Mouse (Mus musculus): Measurements from ENCODE around the gene Def8. TPM values are rescaled to one million over a fixed set of nuclear protein-coding genes. Genes with fewer than 3 reads are reported as not detected.
"Not testable (repeated sequence)": the region's sequence is repeated elsewhere in the genome, so short reads cannot be mapped to it uniquely, and the experiment has no call there.

Def8 gene
- polyA plus RNA-seq, 1 experiment, result 87.1 TPM

GRCm38 (mm10) chr8:123428343-123428893 lies 5.1 kb downstream of the Def8 start:
- Histone ChIP-seq H3K27me3 (replicated peaks; ENCODE audit: control insufficient read depth, insufficient read depth, low read length) (no peaks in the 10 kb centered on the region; the same call in 1 of the 2 replicates), H3K4me3 (ENCODE audit: insufficient read depth, low read depth, low read length) (no peak overlapping the region), H3K27ac (ENCODE audit: insufficient read depth, low read depth, low read length) (no peak overlapping the region), H3K4me1 (ENCODE audit: control insufficient read depth, insufficient read depth, low read length) (no peaks in the 10 kb centered on the region), H3K36me3 (ENCODE audit: control insufficient read depth, insufficient read depth, low read length) (no peaks in the 10 kb centered on the region)
- DNase-seq, result no peak
- TF ChIP-seq POLR2A (IDR thresholded peaks at IDR 0.05; ENCODE audit: low read depth, low read length), result no peak
- no peak for TF ChIP-seq CTCF (conservative IDR thresholded peaks at IDR 0.05; ENCODE audit: insufficient read depth, insufficient read length, low read depth, low read length)
- 97% methylated on average over 29 of the region's 29 CpGs for WGBS

GRCm38 (mm10) chr8:123428939-123429721 lies 5.8 kb downstream of the Def8 start:
- DNase-seq, result no peak
- no peak for TF ChIP-seq POLR2A (IDR thresholded peaks at IDR 0.05; ENCODE audit: low read depth, low read length)
- TF ChIP-seq CTCF (conservative IDR thresholded peaks at IDR 0.05; ENCODE audit: insufficient read depth, insufficient read length, low read depth, low read length), result no peak
- Histone ChIP-seq H3K4me1 (ENCODE audit: control insufficient read depth, insufficient read depth, low read length) (no peaks in the 10 kb centered on the region), H3K4me3 (ENCODE audit: insufficient read depth, low read depth, low read length) (no peak overlapping the region), H3K27ac (ENCODE audit: insufficient read depth, low read depth, low read length) (no peak overlapping the region), H3K27me3 (replicated peaks; ENCODE audit: control insufficient read depth, insufficient read depth, low read length) (no peaks in the 10 kb centered on the region; the same call in 1 of the 2 replicates), H3K36me3 (ENCODE audit: control insufficient read depth, insufficient read depth, low read length) (no peaks in the 10 kb centered on the region)
- 98% methylated on average over 23 of the region's 23 CpGs for WGBS

- not testable (repeated sequence) for H3K36me3 ChIP-seq (ENCODE audit: control insufficient read depth, insufficient read depth, low read length); H3K4me1 ChIP-seq (ENCODE audit: control insufficient read depth, insufficient read depth, low read length); DNase-seq; H3K27me3 ChIP-seq (replicated peaks; ENCODE audit: control insufficient read depth, insufficient read depth, low read length); H3K4me3 ChIP-seq (ENCODE audit: insufficient read depth, low read depth, low read length); H3K27ac ChIP-seq (ENCODE audit: insufficient read depth, low read depth, low read length)
- WGBS, result 95% methylated on average over 15 of the region's 15 CpGs
Measured at GRCm38 (mm10) chr8:123429722-123430013, 6.3 kb downstream of the Def8 start.

- not testable (repeated sequence) for H3K36me3 ChIP-seq (ENCODE audit: control insufficient read depth, insufficient read depth, low read length); H3K4me3 ChIP-seq (ENCODE audit: insufficient read depth, low read depth, low read length); DNase-seq; H3K27me3 ChIP-seq (replicated peaks; ENCODE audit: control insufficient read depth, insufficient read depth, low read length); H3K27ac ChIP-seq (ENCODE audit: insufficient read depth, low read depth, low read length); H3K4me1 ChIP-seq (ENCODE audit: control insufficient read depth, insufficient read depth, low read length)
- 94% methylated on average over 8 of the region's 8 CpGs for WGBS
Measured at GRCm38 (mm10) chr8:123430936-123431335, 7.6 kb downstream of the Def8 start.

- Histone ChIP-seq H3K27me3 (replicated peaks; ENCODE audit: control insufficient read depth, insufficient read depth, low read length) (no peaks in the 10 kb centered on the region; the same call in 1 of the 2 replicates), H3K36me3 (ENCODE audit: control insufficient read depth, insufficient read depth, low read length) (no peaks in the 10 kb centered on the region), H3K4me3 (ENCODE audit: insufficient read depth, low read depth, low read length) (no peak overlapping the region), H3K4me1 (ENCODE audit: control insufficient read depth, insufficient read depth, low read length) (no peaks in the 10 kb centered on the region), H3K27ac (ENCODE audit: insufficient read depth, low read depth, low read length) (no peak overlapping the region)
- WGBS, result 96% methylated on average over 25 of the region's 25 CpGs
- TF ChIP-seq POLR2A (IDR thresholded peaks at IDR 0.05; ENCODE audit: low read depth, low read length) (no peak), CTCF (conservative IDR thresholded peaks at IDR 0.05; ENCODE audit: insufficient read depth, insufficient read length, low read depth, low read length) (no peak)
- DNase-seq, result no peak
Measured at GRCm38 (mm10) chr8:123431616-123432365, 8.5 kb downstream of the Def8 start.

GRCm38 (mm10) chr8:123432381-123432780 lies 9.1 kb downstream of the Def8 start:
- WGBS, result 98% methylated on average over 16 of the region's 16 CpGs
- TF ChIP-seq POLR2A (IDR thresholded peaks at IDR 0.05; ENCODE audit: low read depth, low read length) (no peak), CTCF (conservative IDR thresholded peaks at IDR 0.05; ENCODE audit: insufficient read depth, insufficient read length, low read depth, low read length) (no peak)
- Histone ChIP-seq H3K36me3 (ENCODE audit: control insufficient read depth, insufficient read depth, low read length) (no peaks in the 10 kb centered on the region), H3K4me1 (ENCODE audit: control insufficient read depth, insufficient read depth, low read length) (no peaks in the 10 kb centered on the region), H3K27me3 (replicated peaks; ENCODE audit: control insufficient read depth, insufficient read depth, low read length) (no peaks in the 10 kb centered on the region; the same call in 1 of the 2 replicates), H3K4me3 (ENCODE audit: insufficient read depth, low read depth, low read length) (no peak overlapping the region), H3K27ac (ENCODE audit: insufficient read depth, low read depth, low read length) (no peak overlapping the region)
- no peak for DNase-seq

- H3K27ac ChIP-seq (ENCODE audit: insufficient read depth, low read depth, low read length); H3K4me1 ChIP-seq (ENCODE audit: control insufficient read depth, insufficient read depth, low read length); DNase-seq; H3K4me3 ChIP-seq (ENCODE audit: insufficient read depth, low read depth, low read length); H3K27me3 ChIP-seq (replicated peaks; ENCODE audit: control insufficient read depth, insufficient read depth, low read length); H3K36me3 ChIP-seq (ENCODE audit: control insufficient read depth, insufficient read depth, low read length): not testable (repeated sequence)
- 98% methylated on average over 47 of the region's 47 CpGs for WGBS
Measured at GRCm38 (mm10) chr8:123433241-123433974, 10.1 kb downstream of the Def8 start.
